Mouse (Mus musculus) heart, postnatal 0 days (tissue): Measurements from ENCODE around the gene Nt5dc2.

Experiments used
- CTCF ChIP-seq: IDR thresholded peaks from 2 replicates; pipeline ENCODE4 v1.5.1; 2016; ENCODE audit warnings: antibody characterized with exemption, control low read depth, low read depth
- EP300 ChIP-seq: IDR thresholded peaks from 2 replicates; pipeline ENCODE4 v1.6.1; 2016; ENCODE audit warnings: antibody characterized with exemption, low read depth

GRCm38 (mm10) chr14:31161638-31162037 lies 30.8 kb downstream of the Nt5dc2 start:
- TF ChIP-seq EP300, result no peak
- no peak for TF ChIP-seq CTCF
